Mouse (Mus musculus) E14TG2a.4 (cell line): ENCODE data around the gene Hist1h2bb.

Experiments used
- CTCF ChIP-seq: conservative IDR thresholded peaks from 2 replicates; pipeline ENCODE4 v1.5.1; 2014; ENCODE audit warnings: low read length
- NANOG ChIP-seq: IDR thresholded peaks from 2 replicates; pipeline ENCODE4 v1.6.1; 2014; ENCODE audit warnings: borderline replicate concordance, low read length, mixed read lengths
- POU5F1 ChIP-seq: IDR thresholded peaks from 2 replicates; pipeline ENCODE4 v1.6.1; 2014; ENCODE audit warnings: low read length, borderline replicate concordance

GRCm38 (mm10) chr13:23749563-23750121, 3.1 kb downstream of the Hist1h2bb start:
- no peak for TF ChIP-seq CTCF
- TF ChIP-seq NANOG = no peak
- no peak for TF ChIP-seq POU5F1
